Mouse (Mus musculus): ENCODE results near the gene Wwp2.

GRCm38 (mm10) chr8:107560820-107561536 is 124.8 kb downstream of the Wwp2 start:
- TF ChIP-seq CTCF (IDR thresholded peaks at IDR 0.05) (no peak), POLR2A (IDR thresholded peaks at IDR 0.05; ENCODE audit: insufficient read depth, low read depth, low read length) (no peak)
